ENCODE assay signal across 9 mouse cellular contexts in the genomic region with DNA sequence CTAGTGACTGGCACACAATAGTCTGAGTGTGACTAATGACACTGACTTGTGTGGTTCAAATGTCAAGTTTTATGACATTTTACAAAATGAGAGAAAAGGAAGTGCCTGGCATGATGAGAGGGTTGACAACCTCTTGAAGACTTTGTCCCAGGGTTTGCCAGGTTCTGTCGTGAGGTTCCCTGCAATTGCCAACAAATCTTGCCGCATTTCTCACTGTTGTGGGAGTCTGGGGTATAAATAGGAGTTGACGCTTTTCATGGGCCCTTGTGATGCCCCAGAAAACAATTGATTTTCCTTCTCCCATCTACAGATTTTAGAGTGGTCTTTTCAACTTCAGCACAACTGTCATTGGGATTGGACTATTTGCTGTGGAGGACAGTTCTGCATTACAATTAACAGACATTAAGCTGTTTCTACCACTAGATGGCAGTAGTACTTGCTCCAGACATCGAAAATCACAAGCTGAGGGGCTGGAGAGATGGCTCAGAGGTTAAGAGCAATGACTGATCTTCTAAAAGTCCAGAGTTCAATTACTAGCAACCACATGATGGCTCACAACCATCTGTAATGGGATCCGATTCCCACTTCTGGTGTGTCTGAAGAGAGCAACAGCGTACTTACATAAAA. TPM values are rescaled to one million over a fixed set of nuclear protein-coding genes. Genes with fewer than 3 reads are reported as not detected.
DNase-seq lines count a peak whose midpoint lies in the region; ATAC-seq and TF ChIP-seq lines count a peak whose summit lies in the region.
"Had no signal": no experiment of that assay in that cellular context is flagged by ENCODE, and none has a peak within 500 bp of the region (broad histone marks: within the 10 kb centered on the region; RNA-seq: fewer than 3 reads in every experiment).

No protein-coding gene starts in this region.

- ATAC-seq in forebrain, postnatal 0 days: peak; percentile 42
- ATAC-seq in forebrain, embryonic 15.5 days (replicated peaks): no peak
- ATAC-seq in intestine, embryonic 16.5 days: peak; percentile 10; the same call in 1 of the 2 replicates
- no peak for ATAC-seq in midbrain, postnatal 0 days (ENCODE audit: low FRiP score)

- TF ChIP-seq POLR2A in spleen, adult 2 months (IDR thresholded peaks at IDR 0.05; ENCODE audit: low read depth, low read length): no peak

- no peak overlapping the region for H3K9ac ChIP-seq in forebrain, postnatal 0 days
- H3K9ac ChIP-seq in forebrain, embryonic 15.5 days (replicated peaks): no peak overlapping the region
- no peak overlapping the region for H3K9ac ChIP-seq in intestine, embryonic 16.5 days (ENCODE audit: low read depth, low read length)
- no peak overlapping the region for H3K9ac ChIP-seq in midbrain, postnatal 0 days (replicated peaks; ENCODE audit: low read length, poor library complexity, severe bottlenecking)
- H3K9ac ChIP-seq: limb, embryonic 15.5 days had no signal

- no peaks in the 10 kb centered on the region for H3K36me3 ChIP-seq in forebrain, postnatal 0 days (ENCODE audit: insufficient read depth)
- H3K36me3 ChIP-seq in forebrain, embryonic 15.5 days: no peaks in the 10 kb centered on the region
- no peaks in the 10 kb centered on the region for H3K36me3 ChIP-seq in spleen, adult 2 months (ENCODE audit: control insufficient read depth, insufficient read depth, low read length)
- H3K36me3 ChIP-seq in intestine, embryonic 16.5 days (ENCODE audit: control insufficient read depth, insufficient read depth, low read length): no peaks in the 10 kb centered on the region
- H3K36me3 ChIP-seq in midbrain, postnatal 0 days (ENCODE audit: insufficient read depth, low read length): no peaks in the 10 kb centered on the region
- H3K36me3 ChIP-seq: limb, embryonic 15.5 days had no signal

- DNase-seq in forebrain, postnatal 0 days: peak; percentile 67
- DNase-seq in spleen, adult 2 months (ENCODE audit: low read depth in 1 of 2, low spot score in 2 of 2): peak in 1 of 2 experiments; percentile 54
- DNase-seq in spleen, postnatal 4 days (ENCODE audit: low spot score in 2 of 2): no peak
- peak; percentile 51 for DNase-seq in cerebellum, adult 9-11 months
- peak; percentile 81 for DNase-seq in midbrain, postnatal 0 days (ENCODE audit: low spot score)
- no peak for DNase-seq in frontal cortex, postnatal 10 days (ENCODE audit: low spot score in 2 of 2)

- H3K4me1 ChIP-seq in forebrain, postnatal 0 days (ENCODE audit: insufficient read depth): no peaks in the 10 kb centered on the region
- peaks cover 3% of the 10 kb centered on the region for H3K4me1 ChIP-seq in forebrain, embryonic 15.5 days
- no peaks in the 10 kb centered on the region; the same call in 1 of the 2 replicates for H3K4me1 ChIP-seq in spleen, adult 2 months (ENCODE audit: control insufficient read depth, insufficient read depth, insufficient read length)
- peaks cover under 1% of the 10 kb centered on the region; the same call in 1 of the 2 replicates for H3K4me1 ChIP-seq in intestine, embryonic 16.5 days (ENCODE audit: control insufficient read depth, insufficient read depth, low read length)
- H3K4me1 ChIP-seq in midbrain, postnatal 0 days (ENCODE audit: insufficient read depth, low read length): no peaks in the 10 kb centered on the region

- no peak overlapping the region for H3K27ac ChIP-seq in forebrain, postnatal 0 days (ENCODE audit: low read depth, low read length)
- no peak overlapping the region for H3K27ac ChIP-seq in forebrain, embryonic 15.5 days (replicated peaks)
- H3K27ac ChIP-seq in spleen, adult 2 months (ENCODE audit: insufficient read depth, low read length): no peak overlapping the region
- no peak overlapping the region for H3K27ac ChIP-seq in intestine, embryonic 16.5 days (ENCODE audit: low read length)
- H3K27ac ChIP-seq in midbrain, postnatal 0 days (ENCODE audit: low read depth, low read length): no peak overlapping the region
- H3K27ac ChIP-seq: limb, embryonic 15.5 days had no signal

- WGBS in forebrain, postnatal 0 days: 28% methylated on average over 6 of the region's 6 CpGs
- 36% methylated on average over 6 of the region's 6 CpGs for WGBS in forebrain, embryonic 15.5 days
- WGBS in spleen, adult 2 months: 44% methylated on average over 6 of the region's 6 CpGs
- 35% methylated on average over 6 of the region's 6 CpGs for WGBS in intestine, embryonic 16.5 days
- WGBS in midbrain, postnatal 0 days: 33% methylated on average over 6 of the region's 6 CpGs

- no peak overlapping the region for H3K4me2 ChIP-seq in forebrain, postnatal 0 days (ENCODE audit: low read depth)
- H3K4me2 ChIP-seq in forebrain, embryonic 15.5 days (replicated peaks): no peak overlapping the region
- no peak overlapping the region for H3K4me2 ChIP-seq in intestine, embryonic 16.5 days (ENCODE audit: low read depth, low read length)
- H3K4me2 ChIP-seq in midbrain, postnatal 0 days (ENCODE audit: low read depth, low read length, poor library complexity, severe bottlenecking): no peak overlapping the region
- H3K4me2 ChIP-seq: limb, embryonic 15.5 days had no signal

- TF ChIP-seq CTCF in forebrain, postnatal 0 days (IDR thresholded peaks at IDR 0.05; ENCODE audit: low read depth): peak; percentile 87
- TF ChIP-seq CTCF in spleen, adult 2 months (IDR thresholded peaks at IDR 0.05; ENCODE audit: extremely low read depth, insufficient read depth, insufficient read length, insufficient replicate concordance): peak; percentile 14; the same call in 1 of the 2 replicates
- peak; percentile 92 for TF ChIP-seq CTCF in midbrain, postnatal 0 days (IDR thresholded peaks at IDR 0.05)

- no peak overlapping the region for H3K4me3 ChIP-seq in forebrain, postnatal 0 days (ENCODE audit: low read depth, low read length)
- no peak overlapping the region for H3K4me3 ChIP-seq in forebrain, embryonic 15.5 days
- H3K4me3 ChIP-seq in spleen, adult 2 months (ENCODE audit: extremely low read depth, insufficient read depth, insufficient read length): no peak overlapping the region
- no peak overlapping the region for H3K4me3 ChIP-seq in intestine, embryonic 16.5 days (ENCODE audit: low read length)
- H3K4me3 ChIP-seq in midbrain, postnatal 0 days (ENCODE audit: low read depth, low read length): no peak overlapping the region
- H3K4me3 ChIP-seq: limb, embryonic 15.5 days had no signal

- no peaks in the 10 kb centered on the region for H3K9me3 ChIP-seq in forebrain, postnatal 0 days (ENCODE audit: low read length)
- no peaks in the 10 kb centered on the region for H3K9me3 ChIP-seq in forebrain, embryonic 15.5 days
- no peaks in the 10 kb centered on the region for H3K9me3 ChIP-seq in intestine, embryonic 16.5 days (ENCODE audit: control insufficient read depth, low read length)
- H3K9me3 ChIP-seq in midbrain, postnatal 0 days (ENCODE audit: low read length): no peaks in the 10 kb centered on the region
- H3K9me3 ChIP-seq: limb, embryonic 15.5 days had no signal

- H3K27me3 ChIP-seq in forebrain, postnatal 0 days (ENCODE audit: insufficient read depth, low read length): no peaks in the 10 kb centered on the region
- H3K27me3 ChIP-seq in forebrain, embryonic 15.5 days: no peaks in the 10 kb centered on the region
- H3K27me3 ChIP-seq in spleen, adult 2 months (ENCODE audit: control insufficient read depth, insufficient read depth, low read length): no peaks in the 10 kb centered on the region
- no peaks in the 10 kb centered on the region for H3K27me3 ChIP-seq in intestine, embryonic 16.5 days (replicated peaks; ENCODE audit: control insufficient read depth, insufficient read depth, low read length)
- H3K27me3 ChIP-seq in midbrain, postnatal 0 days (ENCODE audit: insufficient read depth, low read length): no peaks in the 10 kb centered on the region

RNA-seq across cellular contexts. Expression of a gene that starts 4.2 kb away (rescaled TPM):
- 6.1 and 6.8 TPM in 2 replicates for total RNA-seq in forebrain, postnatal 0 days (2014; rRNA removed)
- 11.0 and 11.9 TPM in 2 replicates for polyA plus RNA-seq in forebrain, postnatal 0 days (2015; fragmentation: Nextera tagmentation; extraction: Ambion mirVana)
- 10.5 and 11.3 TPM in 2 replicates for polyA plus RNA-seq in forebrain, embryonic 15.5 days (2015; fragmentation: Nextera tagmentation; extraction: Ambion mirVana)
- polyA plus RNA-seq in spleen, adult 2 months (2012; rRNA removed): 0.63 and 1.0 TPM in 2 replicates
- 5.7 and 6.1 TPM in 2 replicates for polyA plus RNA-seq in intestine, embryonic 16.5 days (2015; fragmentation: Nextera tagmentation; extraction: Ambion mirVana)
- 3.5 and 5.0 TPM in 2 replicates for total RNA-seq in midbrain, postnatal 0 days (2014; rRNA removed)
- polyA plus RNA-seq in midbrain, postnatal 0 days (2015; fragmentation: Nextera tagmentation; extraction: Ambion mirVana): 14.7 and 15.5 TPM in 2 replicates

RNA-seq across cellular contexts. Expression of a gene that starts 19.1 kb away (rescaled TPM):
- 7.4 and 13.0 TPM in 2 replicates for total RNA-seq in forebrain, postnatal 0 days (2014; rRNA removed)
- polyA plus RNA-seq in forebrain, postnatal 0 days (2015; fragmentation: Nextera tagmentation; extraction: Ambion mirVana): 4.5 and 5.2 TPM in 2 replicates
- 4.8 and 5.4 TPM in 2 replicates for polyA plus RNA-seq in forebrain, embryonic 15.5 days (2015; fragmentation: Nextera tagmentation; extraction: Ambion mirVana)
- polyA plus RNA-seq in spleen, adult 2 months (2012; rRNA removed): 1.4 TPM in 2 replicates
- 0.89 and 1.2 TPM in 2 replicates for polyA plus RNA-seq in intestine, embryonic 16.5 days (2015; fragmentation: Nextera tagmentation; extraction: Ambion mirVana)
- total RNA-seq in midbrain, postnatal 0 days (2014; rRNA removed): 6.8 and 8.9 TPM in 2 replicates
- 4.8 and 5.9 TPM in 2 replicates for polyA plus RNA-seq in midbrain, postnatal 0 days (2015; fragmentation: Nextera tagmentation; extraction: Ambion mirVana)

RNA-seq across cellular contexts. Expression of a gene that starts 19.4 kb away (rescaled TPM):
- 26.1 and 26.8 TPM in 2 replicates for total RNA-seq in forebrain, postnatal 0 days (2014; rRNA removed)
- 20.1 and 22.0 TPM in 2 replicates for polyA plus RNA-seq in forebrain, postnatal 0 days (2015; fragmentation: Nextera tagmentation; extraction: Ambion mirVana)
- polyA plus RNA-seq in forebrain, embryonic 15.5 days (2015; fragmentation: Nextera tagmentation; extraction: Ambion mirVana): 24.4 and 26.3 TPM in 2 replicates
- 2.7 and 3.1 TPM in 2 replicates for polyA plus RNA-seq in spleen, adult 2 months (2012; rRNA removed)
- 6.8 and 7.8 TPM in 2 replicates for polyA plus RNA-seq in intestine, embryonic 16.5 days (2015; fragmentation: Nextera tagmentation; extraction: Ambion mirVana)
- 26.6 and 29.8 TPM in 2 replicates for total RNA-seq in midbrain, postnatal 0 days (2014; rRNA removed)
- polyA plus RNA-seq in midbrain, postnatal 0 days (2015; fragmentation: Nextera tagmentation; extraction: Ambion mirVana): 14.9 and 18.2 TPM in 2 replicates

Comparison
In these comparisons a context has a peak if more than half of its experiments do, and no peak if none do; other contexts are left out.
1. ATAC-seq: peak in forebrain, postnatal 0 days (single experiment) and intestine, embryonic 16.5 days (single experiment); none in forebrain, embryonic 15.5 days (single experiment) and midbrain, postnatal 0 days (single experiment).
2. DNase-seq: peak in forebrain, postnatal 0 days (single experiment), cerebellum, adult 9-11 months (single experiment) and midbrain, postnatal 0 days (single experiment); none in spleen, postnatal 4 days (0 of 2) and frontal cortex, postnatal 10 days (0 of 2).
3. CTCF ChIP-seq: peak in every context shown above with its lines; median percentile 92 in midbrain, postnatal 0 days; 87 in forebrain, postnatal 0 days; 14 in spleen, adult 2 months.